Mouse (Mus musculus) limb, embryonic 11.5 days (tissue): ENCODE results near the gene Sigirr. TPM values are rescaled to one million over a fixed set of nuclear protein-coding genes. Genes with fewer than 3 reads are reported as not detected.

Experiments
- ATAC-seq: fragments of 200-750 bp; cut with Nextera tagmentation; 2 replicates; pipeline ENCODE4 v1.8.0; 2017; ENCODE audit warnings: low read depth; ENCODE audit not compliant: insufficient number of reproducible peaks, low FRiP score, low TSS enrichment
- DNase-seq: peaks from one replicate; pipeline ENCODE4 v3.0.0-alpha.2; 2015; ENCODE audit warnings: low spot score
- H3K27ac ChIP-seq: fragments of 300-500 bp; sonication (generic); replicated peaks from 2 replicates; pipeline ENCODE4 v1.5.1; 2014; ENCODE audit warnings: low read depth, mild to moderate bottlenecking, low read length
- H3K27me3 ChIP-seq: fragments of 300-500 bp; sonication (generic); 2 replicates; pipeline ENCODE4 v1.6.1; 2014; ENCODE audit warnings: mild to moderate bottlenecking, low read length, mixed read lengths; ENCODE audit not compliant: control insufficient read depth, insufficient read depth
- H3K36me3 ChIP-seq: fragments of 300-500 bp; sonication (generic); 2 replicates; pipeline ENCODE4 v1.6.1; 2014; ENCODE audit warnings: mild to moderate bottlenecking, low read length, moderate library complexity, mixed read lengths; ENCODE audit not compliant: control insufficient read depth, insufficient read depth
- H3K4me1 ChIP-seq: fragments of 300-500 bp; sonication (generic); 2 replicates; pipeline ENCODE4 v1.6.1; 2014; ENCODE audit warnings: low read length, mixed read lengths; ENCODE audit not compliant: control insufficient read depth, insufficient read depth
- H3K4me2 ChIP-seq: fragments of 300-500 bp; sonication (generic); 2 replicates; pipeline ENCODE4 v1.6.1; 2014; ENCODE audit warnings: low read depth, mild to moderate bottlenecking, moderate library complexity; ENCODE audit not compliant: severe bottlenecking
- H3K4me3 ChIP-seq: fragments of 300-500 bp; sonication (generic); 2 replicates; pipeline ENCODE4 v1.5.1; 2014; ENCODE audit warnings: low read depth, low read length
- H3K9ac ChIP-seq: fragments of 300-500 bp; sonication (generic); 2 replicates; pipeline ENCODE4 v1.6.1; 2014; ENCODE audit warnings: mild to moderate bottlenecking, low read length
- H3K9me3 ChIP-seq: fragments of 300-500 bp; sonication (generic); 2 replicates; pipeline ENCODE4 v1.6.1; 2016; ENCODE audit warnings: low read length; ENCODE audit not compliant: control insufficient read depth
- WGBS: fragments of 180-500 bp; shearing (Covaris S2); extraction: QIAGEN DNeasy Blood & Tissue Kit; methylation state at CpG from one replicate; pipeline ENCODE4 v1.1.7; 2014; 5-methylcytosine and 5-hydroxymethylcytosine counted together
- polyA plus RNA-seq: library from polyadenylated mRNA; unstranded; fragments of >200 nt; fragmentation: Nextera tagmentation; extraction: Ambion mirVana; gene quantifications from 2 replicates; pipeline ENCODE4 v1.2.1, GENCODE M21; 2014

The Sigirr gene
- polyA plus RNA-seq, 1 experiment from 2014 or later: 2.8 TPM

DNA sequence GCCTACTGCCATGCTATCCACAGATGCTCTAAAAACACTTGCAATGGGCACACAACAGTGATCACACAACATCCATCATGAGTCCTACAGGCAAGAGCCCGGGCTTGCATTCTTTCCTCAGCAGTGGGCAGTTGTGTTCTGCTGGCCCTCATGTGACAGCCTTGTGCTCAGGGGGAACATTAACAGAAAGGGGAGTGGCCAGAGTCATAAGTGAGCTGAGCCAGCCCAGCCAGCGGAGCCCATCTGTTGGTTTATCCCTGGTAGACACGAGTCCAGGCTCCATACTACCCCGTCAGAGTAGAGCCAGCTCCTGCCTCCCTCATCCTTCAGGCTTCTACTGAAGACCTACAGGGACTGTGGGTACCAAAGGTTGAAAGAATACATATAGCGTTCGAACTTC lies 6.4 kb downstream of the Sigirr start:
- Histone ChIP-seq H3K9ac (no peak overlapping the region), H3K9me3 (no peaks in the 10 kb centered on the region), H3K27ac (no peak overlapping the region), H3K4me1 (no peaks in the 10 kb centered on the region), H3K4me3 (no peak overlapping the region), H3K4me2 (no peak overlapping the region), H3K36me3 (no peaks in the 10 kb centered on the region; the same call in 1 of the 2 replicates), H3K27me3 (peaks cover 16% of the 10 kb centered on the region)
- ATAC-seq (no peak), DNase-seq (no peak)
- WGBS: 80% methylated on average over 6 of the region's 6 CpGs

DNA sequence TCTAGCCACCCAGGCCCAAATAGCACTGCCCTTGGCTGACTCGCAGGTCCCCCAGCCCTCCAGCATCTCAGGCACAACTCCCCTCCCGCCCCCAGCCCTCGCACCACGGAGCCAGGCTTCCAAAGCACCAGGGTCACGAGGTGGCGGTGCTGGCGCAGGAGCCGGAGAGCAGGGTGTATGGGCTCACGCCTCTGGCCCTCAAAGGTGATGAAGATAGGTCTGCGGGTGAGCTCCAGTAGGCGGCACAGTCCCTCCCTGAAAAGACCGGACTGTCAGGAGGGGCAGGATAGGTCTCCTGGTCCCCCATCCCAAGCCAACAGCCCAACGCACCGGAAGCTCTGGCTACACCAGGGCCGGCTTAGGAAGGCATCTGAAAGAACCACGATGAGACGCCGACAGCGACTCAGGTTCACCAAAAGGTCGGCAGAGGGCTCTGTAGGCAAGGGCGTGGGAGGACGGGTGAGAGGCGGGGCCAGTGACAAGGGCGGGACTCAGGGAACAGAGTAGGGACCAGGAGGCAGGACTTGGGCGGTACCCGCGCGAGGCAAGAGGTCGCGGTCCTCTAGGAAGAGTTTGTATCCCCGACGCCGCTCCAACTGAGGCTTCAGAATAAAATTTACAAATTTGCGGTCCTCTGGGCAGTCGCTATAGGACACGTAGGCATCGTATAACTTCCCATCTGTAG lies 8.2 kb downstream of the Sigirr start:
- WGBS: 4% methylated on average over 37 of the region's 37 CpGs
- H3K9ac ChIP-seq: no peak overlapping the region; the same call in 1 of the 2 replicates

DNA sequence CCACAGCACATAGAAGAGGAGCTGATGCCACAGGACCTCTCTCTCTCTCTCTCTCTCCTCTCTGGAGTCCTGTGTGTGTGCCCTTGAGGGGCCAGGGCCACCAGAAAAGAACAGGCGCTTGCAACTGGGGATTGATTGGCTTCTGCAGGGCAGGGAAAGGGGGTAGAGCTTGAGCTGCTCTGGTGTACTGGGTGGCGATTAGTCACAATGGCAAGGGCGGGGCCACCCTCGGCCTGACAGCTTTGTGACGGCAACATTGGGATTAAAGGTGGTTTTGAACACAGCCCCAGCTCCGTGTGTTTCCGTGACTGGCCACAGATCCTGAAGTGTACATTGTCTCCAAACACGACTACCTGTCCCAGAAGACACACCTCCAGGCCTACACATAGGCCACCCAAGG lies 10.1 kb downstream of the Sigirr start:
- H3K4me1 ChIP-seq: peaks cover 5% of the 10 kb centered on the region; the same call in 1 of the 2 replicates
- H3K4me2 ChIP-seq: no peak overlapping the region
- H3K27me3 ChIP-seq: peaks cover 30% of the 10 kb centered on the region
- H3K9ac ChIP-seq: no peak overlapping the region
- no peak overlapping the region for H3K27ac ChIP-seq
- WGBS: 71% methylated on average over 8 of the region's 8 CpGs
- no peak for ATAC-seq
- H3K4me3 ChIP-seq: no peak overlapping the region
- no peaks in the 10 kb centered on the region for H3K9me3 ChIP-seq
- DNase-seq: no peak
- H3K36me3 ChIP-seq: no peaks in the 10 kb centered on the region; the same call in 1 of the 2 replicates

More for the DNA sequence above, 8.2 kb downstream of the Sigirr start:
- Histone ChIP-seq H3K36me3 (no peaks in the 10 kb centered on the region; the same call in 1 of the 2 replicates), H3K27me3 (peaks cover 28% of the 10 kb centered on the region), H3K4me1 (peaks cover 5% of the 10 kb centered on the region; the same call in 1 of the 2 replicates), H3K4me2 (peak overlapping the region; percentile 33; the same call in 1 of the 2 replicates), H3K9me3 (no peaks in the 10 kb centered on the region), H3K4me3 (no peak overlapping the region), H3K27ac (no peak overlapping the region)
- DNase-seq (peak; percentile 85), ATAC-seq (peak; percentile 82)

DNA sequence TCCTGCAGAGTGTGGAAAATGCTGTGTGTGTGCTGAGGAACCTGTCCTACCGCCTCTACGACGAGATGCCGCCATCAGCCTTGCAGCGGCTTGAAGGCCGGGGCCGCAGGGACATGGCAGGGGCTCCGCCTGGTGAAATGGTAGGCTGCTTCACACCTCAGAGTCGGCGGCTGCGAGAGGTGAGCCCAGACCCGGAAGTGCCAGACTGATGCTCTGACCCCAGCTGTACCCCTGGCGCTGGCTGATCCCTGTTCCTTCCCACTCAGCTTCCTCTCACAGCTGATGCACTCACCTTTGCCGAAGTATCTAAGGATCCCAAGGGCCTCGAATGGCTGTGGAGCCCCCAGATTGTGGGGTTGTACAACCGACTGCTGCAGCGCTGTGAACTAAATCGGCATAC lies 11.9 kb downstream of the Sigirr start:
- Histone ChIP-seq H3K9ac (no peak overlapping the region), H3K36me3 (no peaks in the 10 kb centered on the region; the same call in 1 of the 2 replicates), H3K27me3 (peaks cover 30% of the 10 kb centered on the region), H3K4me1 (peaks cover 5% of the 10 kb centered on the region; the same call in 1 of the 2 replicates), H3K4me2 (peak overlapping the region; percentile 26), H3K4me3 (no peak overlapping the region), H3K9me3 (no peaks in the 10 kb centered on the region), H3K27ac (no peak overlapping the region)
- 12% methylated on average over 18 of the region's 18 CpGs for WGBS
- DNase-seq (peak; percentile 33), ATAC-seq (no peak)

DNA sequence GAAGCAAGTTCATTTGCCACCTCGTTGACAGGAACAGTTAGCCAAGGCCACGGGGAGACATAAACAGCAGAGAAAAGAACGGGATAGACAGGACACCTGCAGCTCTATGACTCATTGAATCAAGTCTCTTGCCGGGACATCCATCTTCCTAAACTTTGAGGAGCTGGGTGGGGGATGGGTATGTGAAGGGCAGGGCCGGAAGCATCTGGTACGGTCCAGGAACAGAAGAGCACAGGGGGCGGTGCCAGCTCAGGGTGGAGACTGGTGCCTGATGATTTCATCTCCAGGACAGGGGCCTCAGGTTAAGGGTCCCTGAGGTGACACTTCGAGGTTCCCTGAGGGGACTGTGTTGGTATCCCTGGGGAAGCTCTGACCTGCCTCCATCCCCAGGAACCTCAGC lies 12.5 kb downstream of the Sigirr start:
- no peaks in the 10 kb centered on the region for H3K9me3 ChIP-seq
- H3K9ac ChIP-seq: no peak overlapping the region
- H3K4me1 ChIP-seq: peaks cover 5% of the 10 kb centered on the region; the same call in 1 of the 2 replicates
- no peak for DNase-seq
- 35% methylated on average over 8 of the region's 8 CpGs for WGBS
- no peaks in the 10 kb centered on the region; the same call in 1 of the 2 replicates for H3K36me3 ChIP-seq
- no peak for ATAC-seq
- no peak overlapping the region for H3K27ac ChIP-seq
- no peak overlapping the region for H3K4me3 ChIP-seq
- peak overlapping the region; percentile 26; the same call in 1 of the 2 replicates for H3K4me2 ChIP-seq
- peaks cover 30% of the 10 kb centered on the region for H3K27me3 ChIP-seq

DNA sequence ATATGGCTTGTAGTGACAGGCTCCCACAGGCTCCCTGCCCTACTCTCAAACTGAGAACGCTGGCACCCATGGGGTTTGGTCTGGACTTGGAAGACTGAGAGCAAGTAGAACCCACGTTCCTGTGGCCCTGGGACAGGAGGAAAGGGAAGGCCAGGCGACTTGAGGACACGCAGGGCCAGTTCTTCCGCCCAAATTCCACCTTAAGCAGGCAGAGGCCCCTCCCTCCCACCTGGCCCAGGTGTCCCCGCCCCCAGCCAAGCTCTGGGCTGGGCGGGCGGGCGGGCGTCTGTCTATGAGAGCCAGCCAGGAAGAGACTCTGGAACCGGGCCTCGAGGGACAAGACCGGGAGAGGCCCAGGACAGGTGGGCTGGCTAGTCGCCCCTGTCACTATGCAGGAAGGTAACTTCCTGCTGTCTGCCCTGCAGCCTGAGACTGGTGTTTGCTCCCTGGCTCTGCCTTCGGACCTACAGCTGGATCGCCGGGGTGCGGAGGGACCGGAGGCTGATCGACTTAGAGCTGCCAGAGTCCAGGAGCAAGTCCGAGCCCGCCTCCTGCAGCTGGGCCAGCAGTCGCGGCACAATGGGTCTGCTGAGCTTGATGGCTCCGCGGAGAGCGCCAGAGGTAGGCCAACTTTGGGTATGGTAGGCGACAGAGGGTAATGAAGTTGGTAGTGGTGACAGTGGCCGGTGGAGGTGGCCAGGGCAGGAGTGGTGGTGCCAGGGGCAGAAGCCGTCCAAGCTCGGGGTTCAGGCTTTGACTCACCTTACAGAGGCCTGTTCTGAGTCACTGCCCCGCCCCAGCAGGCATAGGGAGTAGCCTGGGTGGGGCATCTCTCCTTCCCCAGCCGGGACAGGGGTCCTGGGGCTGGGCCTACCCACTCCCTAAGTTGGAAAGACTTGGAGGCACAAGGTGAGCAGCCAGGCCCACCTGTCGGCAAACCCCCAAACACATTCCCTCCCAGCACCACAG lies 20.6 kb downstream of the Sigirr start:
- WGBS: 23% methylated on average over 31 of the region's 34 CpGs
- DNase-seq (no peak), ATAC-seq (no peak)
- Histone ChIP-seq H3K9me3 (no peaks in the 10 kb centered on the region), H3K36me3 (no peaks in the 10 kb centered on the region), H3K4me1 (no peaks in the 10 kb centered on the region), H3K27ac (no peak overlapping the region), H3K4me2 (no peak overlapping the region), H3K4me3 (no peak overlapping the region; the same call in 1 of the 2 replicates), H3K9ac (no peak overlapping the region), H3K27me3 (peaks cover 9% of the 10 kb centered on the region; the same call in 1 of the 2 replicates)

DNA sequence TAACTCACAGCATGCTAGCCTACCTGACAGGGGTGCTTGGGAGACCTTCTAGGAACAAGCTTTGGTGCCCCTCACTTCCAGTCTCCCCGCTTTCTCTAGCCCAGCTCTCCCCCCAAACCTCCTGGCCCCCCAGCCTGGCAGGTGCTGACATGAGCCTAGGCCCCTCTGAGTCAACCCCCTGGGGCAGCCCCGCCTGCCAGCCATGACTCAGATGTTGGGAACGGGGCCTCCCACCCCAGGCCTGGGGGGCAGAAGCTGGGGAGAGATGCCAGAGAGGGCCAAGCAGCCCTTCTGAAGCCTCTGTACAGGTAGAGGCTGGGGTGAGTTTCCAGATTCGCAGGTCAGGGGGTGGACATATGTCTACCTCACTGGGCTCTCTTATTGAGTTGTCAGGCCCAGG lies 21.5 kb downstream of the Sigirr start:
- H3K27me3 ChIP-seq: peaks cover 9% of the 10 kb centered on the region; the same call in 1 of the 2 replicates
- H3K27ac ChIP-seq: no peak overlapping the region

DNA sequence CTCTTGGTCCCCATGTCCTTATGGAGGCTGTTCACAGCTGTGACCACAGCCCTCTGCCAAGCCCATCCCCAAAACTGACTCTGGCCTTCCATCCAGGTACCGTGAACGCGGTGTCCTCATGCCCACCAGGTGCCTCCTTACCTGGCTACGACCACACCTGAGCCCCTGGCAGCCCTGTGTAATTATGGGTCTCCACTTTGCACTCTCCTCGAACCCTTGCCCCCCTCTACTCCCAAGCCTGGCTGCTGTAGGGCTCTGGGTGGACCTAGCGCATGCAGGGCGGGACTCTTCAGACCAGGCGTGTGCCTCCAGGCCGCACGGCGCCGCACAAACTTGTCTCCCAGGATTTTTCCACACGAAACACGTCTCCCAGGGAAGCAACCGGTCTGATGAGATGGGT lies 22.5 kb downstream of the Sigirr start, which contains the start of gene Pkp3:
Pkp3 (plus strand) TSS at position 378 of the 400 bp plus-strand sequence.
- Histone ChIP-seq H3K27me3 (peaks cover 9% of the 10 kb centered on the region; the same call in 1 of the 2 replicates), H3K4me1 (no peaks in the 10 kb centered on the region), H3K9ac (no peak within 1 kb of the TSS), H3K9me3 (no peaks in the 10 kb centered on the region), H3K4me3 (no peak within 1 kb of the TSS), H3K4me2 (no peak within 1 kb of the TSS), H3K36me3 (no peaks in the 10 kb centered on the region), H3K27ac (no peak within 1 kb of the TSS)
- no peak for ATAC-seq
- 91% methylated on average over 15 of the region's 15 CpGs for WGBS
- DNase-seq: no peak

More for the DNA sequence above, 21.5 kb downstream of the Sigirr start:
- no peaks in the 10 kb centered on the region for H3K9me3 ChIP-seq
- 86% methylated on average over 4 of the region's 4 CpGs for WGBS
- H3K9ac ChIP-seq: no peak overlapping the region
- no peaks in the 10 kb centered on the region for H3K36me3 ChIP-seq
- DNase-seq (no peak), ATAC-seq (no peak)
- no peak overlapping the region for H3K4me3 ChIP-seq
- H3K4me2 ChIP-seq: no peak overlapping the region
- H3K4me1 ChIP-seq: no peaks in the 10 kb centered on the region
